Mouse (Mus musculus): ENCODE data around the gene Jak1. TPM values are rescaled to one million over a fixed set of nuclear protein-coding genes. Genes with fewer than 3 reads are reported as not detected.

Jak1 gene
- total and polyA plus RNA-seq, 2 experiments from 2014 or later, result 68.7 to 71.1 TPM

- Histone ChIP-seq H3K4me3 (ENCODE audit: low read depth, low read length) (no peak overlapping the region), H3K27me3 (ENCODE audit: insufficient read depth, low read length) (no peaks in the 10 kb centered on the region), H3K4me1 (ENCODE audit: insufficient read depth) (no peaks in the 10 kb centered on the region), H3K36me3 (ENCODE audit: insufficient read depth) (no peaks in the 10 kb centered on the region), H3K9ac (no peak overlapping the region), H3K4me2 (ENCODE audit: low read depth) (no peak overlapping the region), H3K9me3 (ENCODE audit: low read length) (no peaks in the 10 kb centered on the region), H3K27ac (ENCODE audit: low read depth, low read length) (no peak overlapping the region)
- no peak for DNase-seq
- TF ChIP-seq CTCF (IDR thresholded peaks at IDR 0.05; ENCODE audit: low read depth), result no peak
- WGBS, result 83% methylated on average over 5 of the region's 6 CpGs
- no peak for ATAC-seq
These were observed 14.9 kb downstream of the Jak1 start for GRCm38 (mm10) chr4:101249977-101250743.

GRCm38 (mm10) chr4:101247355-101247754 lies 17.7 kb downstream of the Jak1 start:
- H3K9me3 ChIP-seq (ENCODE audit: low read length), result no peaks in the 10 kb centered on the region
- no peak overlapping the region for H3K4me3 ChIP-seq (ENCODE audit: low read depth, low read length)
- WGBS, result 79% methylated on average over 2 of the region's 2 CpGs
- ATAC-seq, result no peak
- H3K4me2 ChIP-seq (ENCODE audit: low read depth), result no peak overlapping the region
- no peak for TF ChIP-seq CTCF (IDR thresholded peaks at IDR 0.05; ENCODE audit: low read depth)
- H3K36me3 ChIP-seq (ENCODE audit: insufficient read depth), result no peaks in the 10 kb centered on the region
- no peak for DNase-seq
- H3K4me1 ChIP-seq (ENCODE audit: insufficient read depth), result no peaks in the 10 kb centered on the region
- H3K27ac ChIP-seq (ENCODE audit: low read depth, low read length), result no peak overlapping the region
- H3K27me3 ChIP-seq (ENCODE audit: insufficient read depth, low read length), result no peaks in the 10 kb centered on the region
- H3K9ac ChIP-seq, result no peak overlapping the region

- Histone ChIP-seq H3K4me2 (ENCODE audit: low read depth) (no peak overlapping the region), H3K9ac (no peak overlapping the region), H3K4me1 (ENCODE audit: insufficient read depth) (no peaks in the 10 kb centered on the region), H3K36me3 (ENCODE audit: insufficient read depth) (no peaks in the 10 kb centered on the region), H3K9me3 (ENCODE audit: low read length) (no peaks in the 10 kb centered on the region), H3K27me3 (ENCODE audit: insufficient read depth, low read length) (no peaks in the 10 kb centered on the region), H3K27ac (ENCODE audit: low read depth, low read length) (no peak overlapping the region), H3K4me3 (ENCODE audit: low read depth, low read length) (no peak overlapping the region)
- no peak for ATAC-seq
- TF ChIP-seq CTCF (IDR thresholded peaks at IDR 0.05; ENCODE audit: low read depth), result no peak
- 84% methylated on average over 2 of the region's 2 CpGs for WGBS
- no peak for DNase-seq
These were observed 18.5 kb downstream of the Jak1 start for GRCm38 (mm10) chr4:101246569-101246968.

GRCm38 (mm10) chr4:101244257-101245011 lies 20.6 kb downstream of the Jak1 start:
- DNase-seq (no peak), ATAC-seq (0 out of 2 replicates have a peak, but pooled peaks have one; percentile 32)
- WGBS, result 71% methylated on average over 6 of the region's 6 CpGs
- Histone ChIP-seq H3K4me3 (ENCODE audit: low read depth, low read length) (no peak overlapping the region), H3K9me3 (ENCODE audit: low read length) (no peaks in the 10 kb centered on the region), H3K4me2 (ENCODE audit: low read depth) (no peak overlapping the region), H3K36me3 (ENCODE audit: insufficient read depth) (no peaks in the 10 kb centered on the region), H3K27ac (ENCODE audit: low read depth, low read length) (no peak overlapping the region), H3K4me1 (ENCODE audit: insufficient read depth) (no peaks in the 10 kb centered on the region), H3K27me3 (ENCODE audit: insufficient read depth, low read length) (no peaks in the 10 kb centered on the region), H3K9ac (no peak overlapping the region)
- no peak for TF ChIP-seq CTCF (IDR thresholded peaks at IDR 0.05; ENCODE audit: low read depth)

- no peak for TF ChIP-seq CTCF (IDR thresholded peaks at IDR 0.05; ENCODE audit: low read depth)
- Histone ChIP-seq H3K9me3 (ENCODE audit: low read length) (no peaks in the 10 kb centered on the region), H3K9ac (no peak overlapping the region), H3K4me3 (ENCODE audit: low read depth, low read length) (no peak overlapping the region), H3K27ac (ENCODE audit: low read depth, low read length) (no peak overlapping the region), H3K4me1 (ENCODE audit: insufficient read depth) (no peaks in the 10 kb centered on the region), H3K27me3 (ENCODE audit: insufficient read depth, low read length) (no peaks in the 10 kb centered on the region), H3K4me2 (ENCODE audit: low read depth) (no peak overlapping the region), H3K36me3 (ENCODE audit: insufficient read depth) (no peaks in the 10 kb centered on the region)
- ATAC-seq, result no peak
- 62% methylated on average over 3 of the region's 3 CpGs for WGBS
- no peak for DNase-seq
These were observed 24.3 kb downstream of the Jak1 start for GRCm38 (mm10) chr4:101240875-101241173.

GRCm38 (mm10) chr4:101240163-101240874 lies 24.8 kb downstream of the Jak1 start:
- Histone ChIP-seq H3K9ac (no peak overlapping the region), H3K4me2 (ENCODE audit: low read depth) (no peak overlapping the region), H3K9me3 (ENCODE audit: low read length) (no peaks in the 10 kb centered on the region), H3K36me3 (ENCODE audit: insufficient read depth) (no peaks in the 10 kb centered on the region), H3K4me3 (ENCODE audit: low read depth, low read length) (no peak overlapping the region), H3K27ac (ENCODE audit: low read depth, low read length) (no peak overlapping the region), H3K4me1 (ENCODE audit: insufficient read depth) (no peaks in the 10 kb centered on the region), H3K27me3 (ENCODE audit: insufficient read depth, low read length) (no peaks in the 10 kb centered on the region)
- WGBS, result 96% methylated on average over 5 of the region's 5 CpGs
- no peak for TF ChIP-seq CTCF (IDR thresholded peaks at IDR 0.05; ENCODE audit: low read depth)
- DNase-seq (no peak), ATAC-seq (no peak)

All from forebrain, postnatal 0 days (tissue).